Mouse (Mus musculus) liver, adult 2 months (tissue): ENCODE data around the gene Cort.

ENCODE experiments used
- CTCF ChIP-seq: fragments of 200-500 bp; IDR thresholded peaks from 2 replicates; pipeline ENCODE4 v1.5.1; 2011; ENCODE audit warnings: low read depth, low read length, control low read depth
- POLR2A ChIP-seq: fragments of 200-500 bp; IDR thresholded peaks from 2 replicates; pipeline ENCODE4 v1.6.1; 2011; ENCODE audit warnings: low read length, control low read depth; ENCODE audit not compliant: insufficient read depth; ENCODE audit errors: extremely low read depth

DNA sequence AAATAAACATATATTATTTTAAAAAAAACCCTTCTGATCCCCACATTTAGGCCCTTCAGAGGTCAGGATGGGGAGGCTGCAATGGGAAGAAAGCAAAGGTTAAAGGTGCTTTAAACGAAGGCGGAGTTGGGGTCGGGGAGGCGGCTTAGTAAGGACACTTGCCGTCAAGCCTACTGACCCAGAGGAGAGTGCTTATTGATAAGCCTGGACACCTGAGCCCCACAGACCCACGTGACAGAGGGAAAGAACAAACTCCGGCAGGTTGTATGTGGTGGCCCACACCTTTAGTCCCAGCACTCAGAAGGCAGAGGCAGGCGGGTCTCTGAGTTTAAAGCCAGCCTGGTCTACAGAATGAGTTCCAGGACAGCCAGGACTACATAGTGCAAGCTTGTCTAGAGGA lies 46.5 kb downstream of the Cort start:
- TF ChIP-seq CTCF (no peak), POLR2A (no peak)
